Mouse (Mus musculus) left cerebral cortex, adult 8-10 months (tissue): ENCODE measurements around the gene Hacd3. TPM values are rescaled to one million over a fixed set of nuclear protein-coding genes. Genes with fewer than 3 reads are reported as not detected.
"Not testable (repeated sequence)": the region's sequence is repeated elsewhere in the genome, so short reads cannot be mapped to it uniquely, and the experiment has no call there.

ENCODE experiments used
- DNase-seq, 2 experiments: peaks; one replicate each; pipeline ENCODE4 v3.0.0; 2022; ENCODE audit warnings: low spot score in 2 of 2
- total RNA-seq, 4 experiments: library from RNA; stranded (reverse); gene quantifications; 2 replicates each; pipeline ENCODE4 v1.2.4; 2022

Hacd3 gene
- total RNA-seq = 100 to 1,000 TPM; 136 to 151 (median 147) TPM

- peak; percentile 78 to 84 for DNase-seq
Observed at GRCm38 (mm10) chr9:65020991-65021886, at the start of gene Hacd3. TSS of gene Hacd3 (minus strand) at chr9:65021693.

DNA sequence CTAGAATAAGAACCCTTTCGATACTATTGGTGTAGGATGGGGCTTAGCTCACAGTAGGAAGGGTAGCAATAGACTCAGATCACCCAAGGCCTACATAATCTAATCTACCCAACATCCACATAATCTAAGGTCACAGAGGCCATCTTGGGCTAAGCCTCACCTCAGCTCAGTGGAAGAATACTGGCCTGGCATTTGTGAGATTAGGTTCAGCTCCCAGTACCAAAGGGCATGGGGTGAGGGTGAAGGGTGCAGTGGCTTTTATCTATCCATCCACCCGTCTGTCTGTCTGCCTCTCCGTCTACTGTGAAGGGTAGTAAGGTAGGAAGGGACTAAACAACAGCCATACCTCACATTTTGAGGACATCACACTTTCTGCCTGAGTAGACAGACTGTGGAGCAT lies 49.1 kb upstream of the Hacd3 start:
- DNase-seq = no peak

GRCm38 (mm10) chr9:65064251-65064650 lies 42.8 kb upstream of the Hacd3 start:
- no peak for DNase-seq

- no peak for DNase-seq
Observed at GRCm38 (mm10) chr9:65050981-65051380, 29.5 kb upstream of the Hacd3 start.

DNA sequence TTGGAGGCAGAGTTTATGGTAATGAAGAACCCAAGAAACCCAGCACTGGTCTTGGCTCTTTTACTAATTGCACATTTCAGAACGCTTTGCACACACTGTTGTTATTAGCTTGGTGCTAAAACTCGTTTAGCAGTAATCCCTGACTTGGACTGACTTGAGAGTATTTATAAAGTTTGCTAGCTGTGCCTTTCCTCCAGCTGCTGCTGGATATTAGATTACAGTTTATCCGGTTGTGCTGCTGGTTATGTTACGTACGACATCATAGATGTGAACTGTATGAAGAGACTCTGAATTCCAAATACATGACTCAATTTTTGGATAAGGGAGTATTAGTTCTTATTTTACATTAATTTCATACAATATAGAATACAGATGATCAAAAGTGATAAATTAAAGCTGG lies 27.9 kb upstream of the Hacd3 start:
- no peak for DNase-seq

- DNase-seq = no peak
Observed at GRCm38 (mm10) chr9:65046993-65047392, 25.5 kb upstream of the Hacd3 start.

DNA sequence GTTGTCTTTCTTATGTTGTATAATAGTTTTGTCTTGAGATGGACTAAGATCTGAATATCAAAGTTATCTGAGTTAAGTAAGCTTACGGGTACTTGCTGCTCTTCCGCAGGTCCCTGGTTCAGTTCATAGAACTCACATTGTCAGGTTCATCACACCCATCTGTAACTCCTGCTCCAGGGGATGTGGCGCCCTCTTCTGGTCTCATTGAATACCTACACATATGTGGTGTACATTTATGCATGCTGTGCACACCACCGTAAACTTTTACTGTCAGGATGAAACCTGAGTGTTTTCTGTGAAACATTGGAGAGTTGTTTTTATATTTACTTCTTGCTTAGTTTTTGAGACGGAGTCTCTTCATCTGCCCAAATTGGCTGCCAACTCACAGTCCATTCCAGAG lies 19.9 kb upstream of the Hacd3 start:
- no peak for DNase-seq

DNA sequence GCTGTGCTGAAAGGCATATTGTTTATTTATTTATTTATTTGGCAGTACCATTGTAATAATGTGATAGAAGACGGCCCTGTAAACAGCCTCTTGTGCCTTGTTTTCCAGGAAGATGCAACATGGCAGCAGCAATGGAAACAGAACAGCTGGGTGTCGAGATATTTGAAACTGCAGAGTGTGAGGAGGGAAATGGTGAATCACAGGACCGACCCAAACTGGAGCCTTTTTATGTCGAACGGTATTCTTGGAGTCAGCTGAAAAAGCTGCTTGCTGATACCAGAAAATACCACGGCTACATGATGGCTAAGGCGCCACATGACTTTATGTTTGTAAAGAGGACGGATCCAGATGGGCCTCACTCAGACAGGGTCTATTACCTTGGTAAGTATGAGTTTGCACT lies 15.4 kb upstream of the Hacd3 start:
- DNase-seq = no peak

GRCm38 (mm10) chr9:65036456-65036855 lies 15.0 kb upstream of the Hacd3 start:
- DNase-seq = no peak

- peak; percentile 84 to 91 for DNase-seq
Observed at GRCm38 (mm10) chr9:65032269-65033108, 11.0 kb upstream of the Hacd3 start, which contains the start of gene Dpp8. TSS of gene Dpp8 (plus strand) at chr9:65032414.

- DNase-seq = no peak
Observed at GRCm38 (mm10) chr9:65031894-65032268, 10.4 kb upstream of the Hacd3 start.

DNA sequence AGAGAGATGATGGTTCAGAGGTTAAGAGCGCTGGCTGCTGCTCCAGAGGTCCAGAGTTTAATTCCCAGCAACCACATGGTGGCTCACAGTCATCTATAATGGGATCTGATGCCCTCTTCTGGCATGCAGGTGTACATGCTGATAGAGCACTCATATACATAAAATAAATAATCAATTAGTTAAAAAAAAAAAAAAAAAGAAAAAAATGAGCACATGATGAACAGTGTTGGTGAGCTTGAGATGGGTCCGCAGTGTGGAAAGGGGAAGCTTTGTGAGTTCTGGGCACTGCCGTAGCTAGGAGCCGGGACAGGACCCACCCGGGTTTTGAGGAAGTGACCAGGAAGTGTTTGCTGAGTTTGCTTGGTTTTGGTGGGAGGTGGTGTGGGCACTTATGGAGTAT lies 9.9 kb upstream of the Hacd3 start:
- not testable (repeated sequence) for DNase-seq

- DNase-seq = no peak
Observed at GRCm38 (mm10) chr9:65028313-65028712, 6.8 kb upstream of the Hacd3 start.

- DNase-seq = no peak
Observed at GRCm38 (mm10) chr9:65027241-65027640, 5.7 kb upstream of the Hacd3 start.

DNA sequence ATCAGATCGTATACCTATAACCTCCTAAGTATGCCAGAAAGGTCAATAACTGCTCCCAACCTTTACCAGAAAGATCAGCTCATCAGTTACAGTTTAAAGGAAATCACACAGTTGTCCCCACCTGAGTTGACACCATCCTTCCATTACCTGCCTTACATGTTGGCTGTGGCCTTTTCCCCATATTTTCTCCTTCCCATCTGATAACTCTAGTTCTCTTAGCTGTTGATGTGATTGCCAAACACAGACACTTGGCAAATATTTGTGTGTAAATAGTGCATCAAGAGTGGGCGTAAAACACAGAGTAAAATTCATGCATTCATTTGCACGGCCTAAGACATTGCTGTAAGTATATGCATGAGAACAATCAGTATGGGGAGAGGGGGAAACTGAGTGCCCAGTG lies 2.0 kb upstream of the Hacd3 start:
- no peak for DNase-seq

DNA sequence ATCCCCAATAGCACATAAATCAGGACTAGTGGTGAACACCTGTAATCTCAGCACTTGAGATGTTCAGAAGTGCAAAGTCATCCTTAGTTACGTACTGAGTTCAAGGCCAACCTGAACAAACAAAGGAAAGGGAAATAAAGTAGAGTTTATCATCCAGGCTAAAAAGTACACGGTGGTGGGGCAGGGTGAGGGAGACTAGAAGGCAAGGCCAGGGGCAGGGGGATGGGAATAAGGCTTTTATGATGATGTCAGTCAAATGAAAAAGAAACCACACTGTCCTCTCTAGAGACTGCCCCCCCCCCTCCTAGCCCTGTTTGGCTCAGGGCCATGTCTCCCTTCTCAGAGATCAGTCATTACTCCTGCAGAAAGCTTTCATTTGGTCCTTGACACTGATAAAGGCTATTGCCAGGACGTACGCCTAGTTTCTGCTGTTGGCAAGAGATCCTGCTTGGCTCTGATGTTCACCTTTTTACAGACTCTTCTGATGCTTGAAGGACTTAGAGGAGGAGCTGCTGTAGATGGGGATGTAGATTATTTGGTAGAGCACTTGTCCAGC lies 1.2 kb upstream of the Hacd3 start:
- no peak for DNase-seq

- DNase-seq = no peak
Observed at GRCm38 (mm10) chr9:65021887-65022579, 540 bp upstream of the Hacd3 start.

- no peak for DNase-seq
Observed at GRCm38 (mm10) chr9:65020128-65020527, 1.4 kb downstream of the Hacd3 start.

DNA sequence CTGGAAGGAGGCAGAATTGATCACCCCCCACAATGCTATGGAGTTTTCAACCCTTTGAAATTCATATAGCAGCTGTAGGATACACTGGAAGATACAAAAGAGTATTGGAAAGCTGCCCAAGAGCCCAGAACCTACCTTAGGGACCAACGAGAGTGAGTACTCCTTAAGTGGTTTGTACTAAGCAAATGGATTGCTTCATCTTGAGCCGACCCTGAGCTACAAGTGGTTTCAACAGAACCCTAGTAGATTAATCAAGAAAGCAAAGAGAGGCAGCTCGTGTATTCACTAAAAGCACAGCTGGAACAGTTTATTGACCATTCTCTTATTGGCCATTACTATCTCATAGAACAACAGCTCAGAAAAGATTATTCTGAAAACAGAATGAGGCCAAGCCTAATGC lies 2.3 kb downstream of the Hacd3 start:
- no peak for DNase-seq

DNA sequence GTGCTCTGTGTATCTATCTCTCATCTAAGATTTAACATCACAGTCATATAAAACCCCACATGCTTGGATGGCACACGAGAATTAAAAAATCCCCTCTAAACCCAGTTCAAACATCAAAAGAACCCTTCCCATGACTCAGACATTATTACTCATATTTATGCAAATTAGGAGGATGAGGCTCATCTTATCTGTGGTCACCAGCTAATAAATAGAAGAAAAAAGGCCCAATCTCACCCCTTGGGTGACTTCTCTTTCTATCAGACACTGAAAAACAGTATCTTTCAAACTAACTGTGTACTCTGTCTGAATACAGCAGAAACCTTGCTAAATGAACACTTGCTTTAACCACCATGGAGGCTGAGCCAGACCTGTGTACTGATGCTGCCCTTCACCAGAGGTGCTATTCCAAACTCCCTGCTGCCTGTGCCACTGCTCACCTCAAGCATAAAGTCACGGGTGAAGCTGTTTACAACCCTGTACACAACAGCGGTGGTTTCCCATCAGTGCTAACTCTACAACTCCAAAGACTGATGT lies 2.8 kb downstream of the Hacd3 start:
- DNase-seq = no peak

- no peak for DNase-seq
Observed at GRCm38 (mm10) chr9:65017896-65018295, 3.6 kb downstream of the Hacd3 start.
